Mouse (Mus musculus) hindbrain, embryonic 11.5 days (tissue): ENCODE measurements around the gene Zfp710. TPM values are rescaled to one million over a fixed set of nuclear protein-coding genes. Genes with fewer than 3 reads are reported as not detected.
A peak's percentile ranks its signal among the peaks of the same experiment; 100 is the strongest.

ENCODE experiments used
- ATAC-seq: fragments of 200-750 bp; cut with Nextera tagmentation; 2 replicates; pipeline ENCODE4 v1.8.0; 2017; ENCODE audit warnings: mild to moderate bottlenecking, moderate TSS enrichment, moderate library complexity; ENCODE audit not compliant: low FRiP score
- DNase-seq: peaks from one replicate; pipeline ENCODE4 v3.0.0-alpha.2; 2015; ENCODE audit warnings: low spot score
- H3K27ac ChIP-seq: fragments of 300-500 bp; sonication (generic); 2 replicates; pipeline ENCODE4 v1.5.1; 2014; ENCODE audit warnings: mild to moderate bottlenecking, low read depth, low read length
- H3K27me3 ChIP-seq: fragments of 300-500 bp; sonication (generic); 2 replicates; pipeline ENCODE4 v1.6.1; 2014; ENCODE audit warnings: mild to moderate bottlenecking, low read length, moderate library complexity, mixed read lengths; ENCODE audit not compliant: control insufficient read depth, insufficient read depth
- H3K36me3 ChIP-seq: fragments of 300-500 bp; sonication (generic); 2 replicates; pipeline ENCODE4 v1.6.1; 2014; ENCODE audit warnings: mild to moderate bottlenecking, low read length, moderate library complexity, mixed read lengths; ENCODE audit not compliant: control insufficient read depth, insufficient read depth
- H3K4me1 ChIP-seq: fragments of 300-500 bp; sonication (generic); replicated peaks from 2 replicates; pipeline ENCODE4 v1.6.1; 2014; ENCODE audit warnings: low read length, mixed read lengths; ENCODE audit not compliant: control insufficient read depth, insufficient read depth
- H3K4me2 ChIP-seq: fragments of 300-500 bp; sonication (generic); replicated peaks from 2 replicates; pipeline ENCODE4 v1.6.1; 2014; ENCODE audit warnings: mild to moderate bottlenecking, low read depth, low read length
- H3K4me3 ChIP-seq: fragments of 300-500 bp; sonication (generic); 2 replicates; pipeline ENCODE4 v1.5.1; 2014; ENCODE audit warnings: low read depth, low read length
- H3K9ac ChIP-seq: fragments of 300-500 bp; sonication (generic); 2 replicates; pipeline ENCODE4 v1.6.1; 2014; ENCODE audit warnings: low read depth, low read length
- H3K9me3 ChIP-seq: fragments of 300-500 bp; sonication (generic); 2 replicates; pipeline ENCODE4 v1.6.1; 2016; ENCODE audit warnings: low read length; ENCODE audit not compliant: control insufficient read depth
- WGBS: fragments of 180-500 bp; shearing (Covaris S2); extraction: QIAGEN DNeasy Blood & Tissue Kit; methylation state at CpG from one replicate; pipeline ENCODE4 v1.1.7; 2014; 5-methylcytosine and 5-hydroxymethylcytosine counted together
- polyA plus RNA-seq: library from polyadenylated mRNA; unstranded; fragments of >200 nt; fragmentation: Nextera tagmentation; extraction: Ambion mirVana; gene quantifications from 2 replicates; pipeline ENCODE4 v1.2.1, GENCODE M21; 2014

The Zfp710 gene
- polyA plus RNA-seq, 1 experiment from 2014 or later = 26.4 TPM

- 69% methylated on average over 18 of the region's 20 CpGs for WGBS
- H3K27me3 ChIP-seq = no peaks in the 10 kb centered on the region
- ATAC-seq = no peak
Measured at GRCm38 (mm10) chr7:80004776-80005554, 19.6 kb upstream of the Zfp710 start.

GRCm38 (mm10) chr7:80010680-80011079 lies 13.9 kb upstream of the Zfp710 start:
- Histone ChIP-seq H3K9me3 (no peaks in the 10 kb centered on the region), H3K27me3 (no peaks in the 10 kb centered on the region), H3K4me2 (no peak overlapping the region), H3K4me3 (no peak overlapping the region), H3K9ac (no peak overlapping the region), H3K4me1 (no peaks in the 10 kb centered on the region), H3K27ac (no peak overlapping the region), H3K36me3 (no peaks in the 10 kb centered on the region)
- no peak for ATAC-seq
- DNase-seq = no peak
- WGBS = 75% methylated on average over 5 of the region's 5 CpGs

More at GRCm38 (mm10) chr7:80004776-80005554, 19.6 kb upstream of the Zfp710 start:
- no peaks in the 10 kb centered on the region for H3K36me3 ChIP-seq
- H3K9ac ChIP-seq = no peak overlapping the region
- H3K4me1 ChIP-seq = no peaks in the 10 kb centered on the region
- no peak overlapping the region for H3K4me2 ChIP-seq
- no peak for DNase-seq
- H3K9me3 ChIP-seq = no peaks in the 10 kb centered on the region
- H3K4me3 ChIP-seq = no peak overlapping the region
- H3K27ac ChIP-seq = no peak overlapping the region

GRCm38 (mm10) chr7:80011470-80011869 lies 13.1 kb upstream of the Zfp710 start:
- no peaks in the 10 kb centered on the region for H3K27me3 ChIP-seq

GRCm38 (mm10) chr7:80013884-80014550 lies 10.6 kb upstream of the Zfp710 start:
- no peaks in the 10 kb centered on the region for H3K36me3 ChIP-seq
- H3K9me3 ChIP-seq = no peaks in the 10 kb centered on the region
- H3K27me3 ChIP-seq = no peaks in the 10 kb centered on the region
- DNase-seq (no peak), ATAC-seq (no peak)
- WGBS = 75% methylated on average over 7 of the region's 7 CpGs
- no peak overlapping the region for H3K9ac ChIP-seq
- H3K4me2 ChIP-seq = no peak overlapping the region
- H3K4me1 ChIP-seq = no peaks in the 10 kb centered on the region
- no peak overlapping the region for H3K27ac ChIP-seq
- no peak overlapping the region for H3K4me3 ChIP-seq

More at GRCm38 (mm10) chr7:80011470-80011869, 13.1 kb upstream of the Zfp710 start:
- peak; percentile 56 for DNase-seq
- no peak overlapping the region for H3K4me2 ChIP-seq
- no peaks in the 10 kb centered on the region for H3K4me1 ChIP-seq
- H3K9me3 ChIP-seq = no peaks in the 10 kb centered on the region
- no peaks in the 10 kb centered on the region for H3K36me3 ChIP-seq
- no peak overlapping the region for H3K9ac ChIP-seq
- no peak overlapping the region for H3K27ac ChIP-seq
- ATAC-seq = no peak
- WGBS = 62% methylated on average over 2 of the region's 2 CpGs
- H3K4me3 ChIP-seq = no peak overlapping the region

- DNase-seq = no peak
- 67% methylated on average over 21 of the region's 21 CpGs for WGBS
- H3K4me3 ChIP-seq = no peak overlapping the region
- H3K27me3 ChIP-seq = no peaks in the 10 kb centered on the region
- H3K27ac ChIP-seq = no peak overlapping the region
- H3K4me2 ChIP-seq = no peak overlapping the region
- no peaks in the 10 kb centered on the region for H3K4me1 ChIP-seq
- H3K9me3 ChIP-seq = no peaks in the 10 kb centered on the region
- ATAC-seq = no peak
- no peak overlapping the region for H3K9ac ChIP-seq
- no peaks in the 10 kb centered on the region for H3K36me3 ChIP-seq
Measured at GRCm38 (mm10) chr7:80014826-80015755, 9.5 kb upstream of the Zfp710 start.

- 86% methylated on average over 15 of the region's 17 CpGs for WGBS
Measured at GRCm38 (mm10) chr7:80018506-80019452, 5.8 kb upstream of the Zfp710 start.

GRCm38 (mm10) chr7:80023621-80024435 lies 786 bp upstream of the Zfp710 start:
- peak overlapping the region; percentile 89; the same call in 1 of the 2 replicates for H3K4me3 ChIP-seq
- no peaks in the 10 kb centered on the region for H3K36me3 ChIP-seq
- ATAC-seq (peak; percentile 0; the same call in 1 of the 2 replicates), DNase-seq (peak; percentile 38)
- peak overlapping the region; percentile 98 for H3K27ac ChIP-seq
- no peaks in the 10 kb centered on the region for H3K9me3 ChIP-seq
- H3K4me1 ChIP-seq = peaks cover 6% of the 10 kb centered on the region
- H3K4me2 ChIP-seq = peak overlapping the region; percentile 82
- no peak overlapping the region for H3K9ac ChIP-seq
- WGBS = 74% methylated on average over 5 of the region's 5 CpGs
- no peaks in the 10 kb centered on the region for H3K27me3 ChIP-seq

More at GRCm38 (mm10) chr7:80018506-80019452, 5.8 kb upstream of the Zfp710 start:
- no peaks in the 10 kb centered on the region for H3K4me1 ChIP-seq
- DNase-seq = no peak
- H3K4me2 ChIP-seq = no peak overlapping the region
- no peak for ATAC-seq
- H3K9ac ChIP-seq = no peak overlapping the region
- no peaks in the 10 kb centered on the region for H3K9me3 ChIP-seq
- H3K27ac ChIP-seq = no peak overlapping the region
- H3K36me3 ChIP-seq = no peaks in the 10 kb centered on the region
- no peaks in the 10 kb centered on the region for H3K27me3 ChIP-seq
- no peak overlapping the region for H3K4me3 ChIP-seq
